Mouse (Mus musculus): Measurements from ENCODE around the gene Cited4. TPM values are rescaled to one million over a fixed set of nuclear protein-coding genes. Genes with fewer than 3 reads are reported as not detected.

Gene Cited4
- polyA plus RNA-seq, 1 experiment from 2014 or later: 4.7 TPM

- H3K4me2 ChIP-seq (ENCODE audit: low read depth, low read length): no peak overlapping the region
- H3K4me3 ChIP-seq (ENCODE audit: low read depth, low read length): no peak overlapping the region
- no peak overlapping the region for H3K27ac ChIP-seq (replicated peaks; ENCODE audit: low read depth, low read length)
- WGBS: 65% methylated on average over 5 of the region's 5 CpGs
- DNase-seq (ENCODE audit: low spot score) (no peak), ATAC-seq (ENCODE audit: low read depth) (no peak)
- H3K9me3 ChIP-seq (ENCODE audit: control insufficient read depth, low read length): no peaks in the 10 kb centered on the region
- peaks cover 30% of the 10 kb centered on the region for H3K27me3 ChIP-seq (replicated peaks; ENCODE audit: control insufficient read depth, insufficient read depth, low read length)
- H3K4me1 ChIP-seq (ENCODE audit: control insufficient read depth, insufficient read depth, low read length): no peaks in the 10 kb centered on the region
- no peaks in the 10 kb centered on the region for H3K36me3 ChIP-seq (ENCODE audit: control insufficient read depth, insufficient read depth, low read length)
- no peak overlapping the region for H3K9ac ChIP-seq (ENCODE audit: low read depth, low read length)
Observed at GRCm38 (mm10) chr4:120669585-120669984, 3.2 kb downstream of the Cited4 start.

GRCm38 (mm10) chr4:120671046-120671445 lies 4.7 kb downstream of the Cited4 start:
- no peaks in the 10 kb centered on the region for H3K4me1 ChIP-seq (ENCODE audit: control insufficient read depth, insufficient read depth, low read length)
- 45% methylated on average over 12 of the region's 12 CpGs for WGBS
- no peak for ATAC-seq (ENCODE audit: low read depth)
- H3K27ac ChIP-seq (replicated peaks; ENCODE audit: low read depth, low read length): no peak overlapping the region
- H3K4me2 ChIP-seq (ENCODE audit: low read depth, low read length): no peak overlapping the region
- H3K9ac ChIP-seq (ENCODE audit: low read depth, low read length): no peak overlapping the region
- H3K4me3 ChIP-seq (ENCODE audit: low read depth, low read length): no peak overlapping the region
- H3K27me3 ChIP-seq (replicated peaks; ENCODE audit: control insufficient read depth, insufficient read depth, low read length): peaks cover 29% of the 10 kb centered on the region
- H3K9me3 ChIP-seq (ENCODE audit: control insufficient read depth, low read length): no peaks in the 10 kb centered on the region
- no peak for DNase-seq (ENCODE audit: low spot score)
- no peaks in the 10 kb centered on the region for H3K36me3 ChIP-seq (ENCODE audit: control insufficient read depth, insufficient read depth, low read length)

GRCm38 (mm10) chr4:120673606-120674005 lies 7.2 kb downstream of the Cited4 start:
- peaks cover 5% of the 10 kb centered on the region for H3K27me3 ChIP-seq (replicated peaks; ENCODE audit: control insufficient read depth, insufficient read depth, low read length)
- H3K9ac ChIP-seq (ENCODE audit: low read depth, low read length): no peak overlapping the region
- H3K27ac ChIP-seq (replicated peaks; ENCODE audit: low read depth, low read length): no peak overlapping the region
- no peak overlapping the region for H3K4me3 ChIP-seq (ENCODE audit: low read depth, low read length)
- H3K9me3 ChIP-seq (ENCODE audit: control insufficient read depth, low read length): no peaks in the 10 kb centered on the region
- 85% methylated on average over 3 of the region's 3 CpGs for WGBS
- ATAC-seq (ENCODE audit: low read depth) (no peak), DNase-seq (ENCODE audit: low spot score) (no peak)
- H3K36me3 ChIP-seq (ENCODE audit: control insufficient read depth, insufficient read depth, low read length): no peaks in the 10 kb centered on the region
- no peaks in the 10 kb centered on the region for H3K4me1 ChIP-seq (ENCODE audit: control insufficient read depth, insufficient read depth, low read length)
- no peak overlapping the region for H3K4me2 ChIP-seq (ENCODE audit: low read depth, low read length)

- Histone ChIP-seq H3K4me1 (ENCODE audit: control insufficient read depth, insufficient read depth, low read length) (no peaks in the 10 kb centered on the region), H3K9me3 (ENCODE audit: control insufficient read depth, low read length) (no peaks in the 10 kb centered on the region), H3K27ac (replicated peaks; ENCODE audit: low read depth, low read length) (no peak overlapping the region), H3K4me3 (ENCODE audit: low read depth, low read length) (no peak overlapping the region), H3K36me3 (ENCODE audit: control insufficient read depth, insufficient read depth, low read length) (no peaks in the 10 kb centered on the region), H3K4me2 (ENCODE audit: low read depth, low read length) (no peak overlapping the region), H3K27me3 (replicated peaks; ENCODE audit: control insufficient read depth, insufficient read depth, low read length) (no peaks in the 10 kb centered on the region), H3K9ac (ENCODE audit: low read depth, low read length) (no peak overlapping the region)
- DNase-seq (ENCODE audit: low spot score): no peak
- no peak for ATAC-seq (ENCODE audit: low read depth)
- 76% methylated on average over 8 of the region's 8 CpGs for WGBS
Observed at GRCm38 (mm10) chr4:120674775-120675451, 8.5 kb downstream of the Cited4 start.

- Histone ChIP-seq H3K9me3 (ENCODE audit: control insufficient read depth, low read length) (no peaks in the 10 kb centered on the region), H3K27me3 (replicated peaks; ENCODE audit: control insufficient read depth, insufficient read depth, low read length) (no peaks in the 10 kb centered on the region), H3K36me3 (ENCODE audit: control insufficient read depth, insufficient read depth, low read length) (no peaks in the 10 kb centered on the region), H3K4me1 (ENCODE audit: control insufficient read depth, insufficient read depth, low read length) (no peaks in the 10 kb centered on the region), H3K27ac (replicated peaks; ENCODE audit: low read depth, low read length) (no peak overlapping the region), H3K4me2 (ENCODE audit: low read depth, low read length) (no peak overlapping the region), H3K4me3 (ENCODE audit: low read depth, low read length) (no peak overlapping the region), H3K9ac (ENCODE audit: low read depth, low read length) (no peak overlapping the region)
- DNase-seq (ENCODE audit: low spot score): no peak
- ATAC-seq (ENCODE audit: low read depth): no peak
- WGBS: 64% methylated on average over 2 of the region's 2 CpGs
Observed at GRCm38 (mm10) chr4:120675640-120676039, 9.3 kb downstream of the Cited4 start.

GRCm38 (mm10) chr4:120680953-120681352 lies 14.6 kb downstream of the Cited4 start:
- no peaks in the 10 kb centered on the region for H3K4me1 ChIP-seq (ENCODE audit: control insufficient read depth, insufficient read depth, low read length)
- DNase-seq (ENCODE audit: low spot score): no peak
- H3K27me3 ChIP-seq (replicated peaks; ENCODE audit: control insufficient read depth, insufficient read depth, low read length): no peaks in the 10 kb centered on the region
- no peaks in the 10 kb centered on the region for H3K9me3 ChIP-seq (ENCODE audit: control insufficient read depth, low read length)
- no peak overlapping the region for H3K4me3 ChIP-seq (ENCODE audit: low read depth, low read length)
- 54% methylated on average over 7 of the region's 7 CpGs for WGBS
- H3K27ac ChIP-seq (replicated peaks; ENCODE audit: low read depth, low read length): no peak overlapping the region
- H3K4me2 ChIP-seq (ENCODE audit: low read depth, low read length): no peak overlapping the region
- H3K9ac ChIP-seq (ENCODE audit: low read depth, low read length): no peak overlapping the region
- ATAC-seq (ENCODE audit: low read depth): no peak
- H3K36me3 ChIP-seq (ENCODE audit: control insufficient read depth, insufficient read depth, low read length): no peaks in the 10 kb centered on the region

GRCm38 (mm10) chr4:120682168-120682567 lies 15.8 kb downstream of the Cited4 start:
- Histone ChIP-seq H3K4me2 (ENCODE audit: low read depth, low read length) (no peak overlapping the region), H3K27ac (replicated peaks; ENCODE audit: low read depth, low read length) (no peak overlapping the region), H3K4me3 (ENCODE audit: low read depth, low read length) (no peak overlapping the region), H3K9ac (ENCODE audit: low read depth, low read length) (no peak overlapping the region), H3K27me3 (replicated peaks; ENCODE audit: control insufficient read depth, insufficient read depth, low read length) (no peaks in the 10 kb centered on the region), H3K36me3 (ENCODE audit: control insufficient read depth, insufficient read depth, low read length) (no peaks in the 10 kb centered on the region), H3K9me3 (ENCODE audit: control insufficient read depth, low read length) (no peaks in the 10 kb centered on the region), H3K4me1 (ENCODE audit: control insufficient read depth, insufficient read depth, low read length) (no peaks in the 10 kb centered on the region)
- no peak for DNase-seq (ENCODE audit: low spot score)
- WGBS: 28% methylated on average over 10 of the region's 10 CpGs
- no peak for ATAC-seq (ENCODE audit: low read depth)

- H3K9ac ChIP-seq (ENCODE audit: low read depth, low read length): no peak overlapping the region
- DNase-seq (ENCODE audit: low spot score): no peak
- no peak overlapping the region for H3K27ac ChIP-seq (replicated peaks; ENCODE audit: low read depth, low read length)
- H3K4me3 ChIP-seq (ENCODE audit: low read depth, low read length): no peak overlapping the region
- ATAC-seq (ENCODE audit: low read depth): no peak
- no peak overlapping the region for H3K4me2 ChIP-seq (ENCODE audit: low read depth, low read length)
- no peaks in the 10 kb centered on the region for H3K27me3 ChIP-seq (replicated peaks; ENCODE audit: control insufficient read depth, insufficient read depth, low read length)
- no peaks in the 10 kb centered on the region for H3K9me3 ChIP-seq (ENCODE audit: control insufficient read depth, low read length)
- H3K36me3 ChIP-seq (ENCODE audit: control insufficient read depth, insufficient read depth, low read length): no peaks in the 10 kb centered on the region
- H3K4me1 ChIP-seq (ENCODE audit: control insufficient read depth, insufficient read depth, low read length): no peaks in the 10 kb centered on the region
- WGBS: 48% methylated on average over 9 of the region's 9 CpGs
Observed at GRCm38 (mm10) chr4:120683278-120683997, 17.1 kb downstream of the Cited4 start.

GRCm38 (mm10) chr4:120687282-120687681 lies 20.9 kb downstream of the Cited4 start:
- H3K27me3 ChIP-seq (replicated peaks; ENCODE audit: control insufficient read depth, insufficient read depth, low read length): no peaks in the 10 kb centered on the region
- H3K4me3 ChIP-seq (ENCODE audit: low read depth, low read length): no peak overlapping the region
- H3K9ac ChIP-seq (ENCODE audit: low read depth, low read length): no peak overlapping the region
- no peak overlapping the region for H3K4me2 ChIP-seq (ENCODE audit: low read depth, low read length)
- no peaks in the 10 kb centered on the region for H3K36me3 ChIP-seq (ENCODE audit: control insufficient read depth, insufficient read depth, low read length)
- no peaks in the 10 kb centered on the region for H3K9me3 ChIP-seq (ENCODE audit: control insufficient read depth, low read length)
- no peak overlapping the region for H3K27ac ChIP-seq (replicated peaks; ENCODE audit: low read depth, low read length)
- 37% methylated on average over 6 of the region's 6 CpGs for WGBS
- no peak for ATAC-seq (ENCODE audit: low read depth)
- DNase-seq (ENCODE audit: low spot score): no peak
- H3K4me1 ChIP-seq (ENCODE audit: control insufficient read depth, insufficient read depth, low read length): no peaks in the 10 kb centered on the region
